Comparison of ENCODE assay signal across 18 mouse cellular contexts in the genomic region with DNA sequence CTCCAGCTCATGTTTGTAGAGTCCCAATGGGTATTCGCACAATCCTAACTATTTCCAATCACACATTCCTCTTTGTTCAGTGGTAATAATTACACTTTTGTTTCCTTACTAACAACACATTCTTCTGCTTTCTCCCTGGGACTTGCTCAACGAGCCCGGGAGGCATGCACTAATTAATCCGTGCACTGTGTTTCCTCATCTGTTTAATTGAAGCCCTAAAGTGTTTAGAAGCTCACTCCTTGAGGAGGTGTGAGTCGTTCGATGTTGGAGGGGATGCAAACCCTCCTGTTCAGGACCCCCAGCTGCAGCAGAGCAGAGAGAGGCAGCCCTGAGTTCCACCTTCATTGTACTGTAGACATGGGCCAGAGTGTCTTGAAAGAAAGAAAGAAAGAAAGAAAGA.
A peak's percentile ranks its signal among the peaks of the same experiment; 100 is the strongest.
DNase-seq lines count a peak whose midpoint lies in the region; ATAC-seq and TF ChIP-seq lines count a peak whose summit lies in the region.
"Had no signal": no experiment of that assay in that cellular context is flagged by ENCODE, and none has a peak within 500 bp of the region (broad histone marks: within the 10 kb centered on the region; RNA-seq: fewer than 3 reads in every experiment).

No protein-coding gene starts in this region.

- no peak overlapping the region for H3K4me3 ChIP-seq in heart, embryonic 11.5 days (ENCODE audit: low read depth, low read length)
- H3K4me3 ChIP-seq in heart, postnatal 0 days (ENCODE audit: low read depth, low read length): no peak overlapping the region
- no peak overlapping the region for H3K4me3 ChIP-seq in embryonic facial prominence, embryonic 14.5 days (ENCODE audit: low read depth, low read length)
- no peak overlapping the region for H3K4me3 ChIP-seq in limb, embryonic 10.5 days

- 47% methylated on average over 6 of the region's 6 CpGs for WGBS in heart, embryonic 11.5 days (ENCODE audit: insufficient replicate concordance)
- 47% methylated on average over 6 of the region's 6 CpGs for WGBS in heart, postnatal 0 days
- 25% methylated on average over 6 of the region's 6 CpGs for WGBS in embryonic facial prominence, embryonic 14.5 days
- 63% methylated on average over 6 of the region's 6 CpGs for WGBS in limb, embryonic 10.5 days

- H3K9ac ChIP-seq in heart, embryonic 11.5 days (ENCODE audit: low read depth, low read length): no peak overlapping the region
- H3K9ac ChIP-seq in heart, postnatal 0 days (replicated peaks; ENCODE audit: low read depth, low read length): no peak overlapping the region
- no peak overlapping the region for H3K9ac ChIP-seq in embryonic facial prominence, embryonic 14.5 days (ENCODE audit: low read depth, low read length)
- H3K9ac ChIP-seq: forebrain, postnatal 0 days; hindbrain, embryonic 14.5 days; liver, embryonic 14.5 days; lung, embryonic 14.5 days had no signal

- peak overlapping the region; percentile 46; the same call in 1 of the 2 replicates for H3K27ac ChIP-seq in heart, embryonic 11.5 days (ENCODE audit: low read depth, low read length)
- no peak overlapping the region for H3K27ac ChIP-seq in heart, postnatal 0 days (ENCODE audit: low read depth)
- peak overlapping the region; percentile 44; the same call in 1 of the 2 replicates for H3K27ac ChIP-seq in embryonic facial prominence, embryonic 14.5 days (replicated peaks; ENCODE audit: low read depth, low read length)
- 0 out of 2 replicates have a peak overlapping the region, but pooled peaks have one; percentile 46 for H3K27ac ChIP-seq in limb, embryonic 10.5 days
- H3K27ac ChIP-seq: hindbrain, embryonic 14.5 days; liver, embryonic 14.5 days had no signal

- no peak for TF ChIP-seq CTCF in heart, postnatal 0 days (IDR thresholded peaks at IDR 0.05; ENCODE audit: low read depth)

- no peaks in the 10 kb centered on the region for H3K27me3 ChIP-seq in heart, embryonic 11.5 days (ENCODE audit: control insufficient read depth, insufficient read depth, low read length)
- H3K27me3 ChIP-seq in heart, postnatal 0 days (ENCODE audit: control insufficient read depth, insufficient read depth, low read length): no peaks in the 10 kb centered on the region
- H3K27me3 ChIP-seq in embryonic facial prominence, embryonic 14.5 days (replicated peaks; ENCODE audit: control insufficient read depth, insufficient read depth, low read length): no peaks in the 10 kb centered on the region
- no peaks in the 10 kb centered on the region for H3K27me3 ChIP-seq in limb, embryonic 10.5 days (ENCODE audit: low read depth, poor library complexity, severe bottlenecking)

- DNase-seq in heart, postnatal 36 days: no peak
- no peak for DNase-seq in heart, postnatal 0 days (ENCODE audit: low spot score)
- DNase-seq in heart, postnatal 14 days: no peak
- DNase-seq in embryonic facial prominence, embryonic 14.5 days (ENCODE audit: low spot score): peak; percentile 23
- DNase-seq in limb, embryonic 10.5 days (ENCODE audit: low spot score): no peak
- no peak for DNase-seq in frontal cortex, postnatal 25 days (ENCODE audit: low spot score in 2 of 2)
- DNase-seq: adrenal gland, postnatal 14 days; cerebellum, adult 8-10 months; cerebellum, postnatal 36 days; forebrain, postnatal 0 days; kidney, adult 18-20 months; kidney, postnatal 4 days; lung, embryonic 14.5 days; midbrain, embryonic 14.5 days had no signal

- peaks cover 21% of the 10 kb centered on the region for H3K4me1 ChIP-seq in heart, embryonic 11.5 days (ENCODE audit: control insufficient read depth, insufficient read depth, low read length)
- H3K4me1 ChIP-seq in heart, postnatal 0 days (ENCODE audit: control insufficient read depth, insufficient read depth): peaks cover 24% of the 10 kb centered on the region
- peaks cover 19% of the 10 kb centered on the region for H3K4me1 ChIP-seq in embryonic facial prominence, embryonic 14.5 days (ENCODE audit: control insufficient read depth, insufficient read depth, low read length)
- H3K4me1 ChIP-seq in limb, embryonic 10.5 days: peaks cover 20% of the 10 kb centered on the region

- no peaks in the 10 kb centered on the region for H3K36me3 ChIP-seq in heart, embryonic 11.5 days (ENCODE audit: control insufficient read depth, insufficient read depth, low read length)
- H3K36me3 ChIP-seq in heart, postnatal 0 days (replicated peaks; ENCODE audit: control insufficient read depth, insufficient read depth, low read length): no peaks in the 10 kb centered on the region
- no peaks in the 10 kb centered on the region for H3K36me3 ChIP-seq in embryonic facial prominence, embryonic 14.5 days (ENCODE audit: control insufficient read depth, insufficient read depth, low read length)
- H3K36me3 ChIP-seq in limb, embryonic 10.5 days: no peaks in the 10 kb centered on the region

- no peaks in the 10 kb centered on the region for H3K9me3 ChIP-seq in heart, embryonic 11.5 days (replicated peaks; ENCODE audit: control insufficient read depth, low read length)
- no peaks in the 10 kb centered on the region for H3K9me3 ChIP-seq in heart, postnatal 0 days (replicated peaks; ENCODE audit: control insufficient read depth, low read length)
- no peaks in the 10 kb centered on the region for H3K9me3 ChIP-seq in embryonic facial prominence, embryonic 14.5 days (ENCODE audit: control insufficient read depth, low read length)
- no peaks in the 10 kb centered on the region for H3K9me3 ChIP-seq in limb, embryonic 10.5 days (replicated peaks)

- no peak for ATAC-seq in heart, embryonic 11.5 days (replicated peaks; ENCODE audit: insufficient number of reproducible peaks, low FRiP score, low TSS enrichment)
- no peak for ATAC-seq in heart, postnatal 0 days (ENCODE audit: insufficient read depth, low read depth)
- no peak for ATAC-seq in embryonic facial prominence, embryonic 14.5 days (ENCODE audit: low read depth)
- ATAC-seq: forebrain, postnatal 0 days; inflammation-experienced regulatory T-cells, adult 6 months had no signal

- no peak for TF ChIP-seq EP300 in heart, postnatal 0 days (IDR thresholded peaks at IDR 0.05; ENCODE audit: low read depth)

- peak overlapping the region; percentile 52 for H3K4me2 ChIP-seq in heart, embryonic 11.5 days
- H3K4me2 ChIP-seq in heart, postnatal 0 days (ENCODE audit: low read depth, low read length): peak overlapping the region; percentile 39; the same call in 1 of the 2 replicates
- H3K4me2 ChIP-seq in embryonic facial prominence, embryonic 14.5 days (ENCODE audit: low read depth, low read length): 0 out of 2 replicates have a peak overlapping the region, but pooled peaks have one; percentile 15
- H3K4me2 ChIP-seq: hindbrain, embryonic 14.5 days; lung, embryonic 14.5 days had no signal

- intact Hi-C loops in heart, postnatal 36 days (cut with DNase I): no loop called here
- intact Hi-C loops in heart, postnatal 14 days (cut with DNase I): no loop called here
